Mouse (Mus musculus): Measurements from ENCODE around the gene Hsd17b7. TPM values are rescaled to one million over a fixed set of nuclear protein-coding genes. Genes with fewer than 3 reads are reported as not detected.

The Hsd17b7 gene
- total RNA-seq (2023) = 1 to 10 TPM; 7.0 to 7.7 TPM

GRCm38 (mm10) chr1:169968792-169969515 is at the start of gene Hsd17b7:
Gene Hsd17b7 (minus strand): TSS chr1:169969241.

GRCm38 (mm10) chr1:169928454-169928971 is 40.5 kb downstream of the Hsd17b7 start, which contains the start of gene Ccdc190:
Gene Ccdc190 (plus strand): TSS chr1:169928648.

Other genes with a start within 250 kb of the Hsd17b7 start
- not detected for gene Rgs4, start 221.6 kb downstream of the Hsd17b7 start, total RNA-seq (2023)
- not detected for gene Ccdc190, start 40.6 kb downstream of the Hsd17b7 start, total RNA-seq (2023)
- gene Ddr2, start 141.5 kb upstream of the Hsd17b7 start, total RNA-seq (2023) = under 1 TPM; 0.53 to 0.85 TPM
- gene Uap1, start 205.7 kb upstream of the Hsd17b7 start, total RNA-seq (2023) = 10 to 100 TPM; 33.7 to 40.5 TPM
- 10 to 100 TPM; 31.4 to 31.8 TPM for gene Uhmk1, start 246.2 kb upstream of the Hsd17b7 start, total RNA-seq (2023)